Mouse (Mus musculus): ENCODE measurements around the gene Lias. TPM values are rescaled to one million over a fixed set of nuclear protein-coding genes. Genes with fewer than 3 reads are reported as not detected.

Gene Lias
- polyA plus RNA-seq, 1 experiment from 2014 or later, result 54.4 TPM

- H3K4me1 ChIP-seq (replicated peaks), result peaks cover 6% of the 10 kb centered on the region; the same call in 1 of the 2 replicates
- H3K9ac ChIP-seq, result no peak overlapping the region
- no peaks in the 10 kb centered on the region for H3K27me3 ChIP-seq
- 50% methylated on average over 4 of the region's 4 CpGs for WGBS
- peaks cover 25% of the 10 kb centered on the region; the same call in 1 of the 2 replicates for H3K36me3 ChIP-seq
- no peak overlapping the region for H3K4me3 ChIP-seq
- H3K27ac ChIP-seq, result no peak overlapping the region
- no peaks in the 10 kb centered on the region for H3K9me3 ChIP-seq (replicated peaks)
- no peak overlapping the region for H3K4me2 ChIP-seq
- no peak for ATAC-seq (replicated peaks; ENCODE audit: insufficient number of reproducible peaks, insufficient read depth, low FRiP score, low read depth)
Observed at GRCm38 (mm10) chr5:65428321-65428720, 37.0 kb downstream of the Lias start.

- Histone ChIP-seq H3K27me3 (no peaks in the 10 kb centered on the region), H3K36me3 (peaks cover 16% of the 10 kb centered on the region; the same call in 1 of the 2 replicates), H3K4me1 (replicated peaks) (peaks cover 10% of the 10 kb centered on the region; the same call in 1 of the 2 replicates), H3K9ac (no peak overlapping the region), H3K27ac (no peak overlapping the region), H3K9me3 (replicated peaks) (no peaks in the 10 kb centered on the region), H3K4me3 (no peak overlapping the region), H3K4me2 (no peak overlapping the region)
- 83% methylated on average over 5 of the region's 5 CpGs for WGBS
- ATAC-seq (replicated peaks; ENCODE audit: insufficient number of reproducible peaks, insufficient read depth, low FRiP score, low read depth), result no peak
Observed at GRCm38 (mm10) chr5:65429441-65429840, 38.1 kb downstream of the Lias start.

GRCm38 (mm10) chr5:65434471-65435362, 43.4 kb downstream of the Lias start:
- H3K4me3 ChIP-seq, result peak overlapping the region; percentile 93
- peak overlapping the region; percentile 75 for H3K4me2 ChIP-seq
- H3K9ac ChIP-seq, result peak overlapping the region; percentile 93
- no peaks in the 10 kb centered on the region for H3K9me3 ChIP-seq (replicated peaks)
- no peaks in the 10 kb centered on the region for H3K36me3 ChIP-seq
- no peak for ATAC-seq (replicated peaks; ENCODE audit: insufficient number of reproducible peaks, insufficient read depth, low FRiP score, low read depth)
- H3K27me3 ChIP-seq, result no peaks in the 10 kb centered on the region
- 5% methylated on average over 15 of the region's 15 CpGs for WGBS
- peaks cover 14% of the 10 kb centered on the region; the same call in 1 of the 2 replicates for H3K4me1 ChIP-seq (replicated peaks)
- H3K27ac ChIP-seq, result peak overlapping the region; percentile 95

- H3K9ac ChIP-seq, result peak overlapping the region; percentile 93
- WGBS, result 1% methylated on average over 45 of the region's 47 CpGs
- H3K4me2 ChIP-seq, result peak overlapping the region; percentile 75
- H3K4me1 ChIP-seq (replicated peaks), result peaks cover 14% of the 10 kb centered on the region; the same call in 1 of the 2 replicates
- no peaks in the 10 kb centered on the region for H3K36me3 ChIP-seq
- ATAC-seq (replicated peaks; ENCODE audit: insufficient number of reproducible peaks, insufficient read depth, low FRiP score, low read depth), result no peak; the same call in 1 of the 2 replicates
- H3K4me3 ChIP-seq, result peak overlapping the region; percentile 93
- H3K27me3 ChIP-seq, result no peaks in the 10 kb centered on the region
- H3K9me3 ChIP-seq (replicated peaks), result no peaks in the 10 kb centered on the region
- H3K27ac ChIP-seq, result peak overlapping the region; percentile 95
Observed at GRCm38 (mm10) chr5:65435363-65435805, 44.1 kb downstream of the Lias start.

GRCm38 (mm10) chr5:65435806-65436561, 44.7 kb downstream of the Lias start, which contains the start of gene Ugdh:
Ugdh (minus strand) TSS chr5:65435949.
- peak within 1 kb of the TSS; percentile 95 for H3K27ac ChIP-seq
- peak; percentile 98 for ATAC-seq (replicated peaks; ENCODE audit: insufficient number of reproducible peaks, insufficient read depth, low FRiP score, low read depth)
- WGBS, result under 1% methylated on average over 51 of the region's 51 CpGs

GRCm38 (mm10) chr5:65438041-65438440, 46.7 kb downstream of the Lias start:
- Histone ChIP-seq H3K36me3 (no peaks in the 10 kb centered on the region), H3K9me3 (replicated peaks) (no peaks in the 10 kb centered on the region), H3K4me1 (replicated peaks) (peaks cover 11% of the 10 kb centered on the region; the same call in 1 of the 2 replicates), H3K4me3 (no peak overlapping the region), H3K27me3 (no peaks in the 10 kb centered on the region), H3K4me2 (no peak overlapping the region), H3K27ac (no peak overlapping the region), H3K9ac (no peak overlapping the region)
- ATAC-seq (replicated peaks; ENCODE audit: insufficient number of reproducible peaks, insufficient read depth, low FRiP score, low read depth), result no peak

More at GRCm38 (mm10) chr5:65435806-65436561, 44.7 kb downstream of the Lias start, which contains the start of gene Ugdh:
- no peaks in the 10 kb centered on the region for H3K27me3 ChIP-seq
- peak within 1 kb of the TSS; percentile 93 for H3K9ac ChIP-seq
- H3K4me1 ChIP-seq (replicated peaks), result peaks cover 14% of the 10 kb centered on the region; the same call in 1 of the 2 replicates
- H3K36me3 ChIP-seq, result no peaks in the 10 kb centered on the region
- peak within 1 kb of the TSS; percentile 93 for H3K4me3 ChIP-seq
- H3K4me2 ChIP-seq, result peak within 1 kb of the TSS; percentile 75
- no peaks in the 10 kb centered on the region for H3K9me3 ChIP-seq (replicated peaks)

- peaks cover 17% of the 10 kb centered on the region; the same call in 1 of the 2 replicates for H3K36me3 ChIP-seq
- WGBS, result 32% methylated on average over 3 of the region's 6 CpGs
- no peak overlapping the region for H3K9ac ChIP-seq
- H3K27me3 ChIP-seq, result no peaks in the 10 kb centered on the region
- H3K9me3 ChIP-seq (replicated peaks), result no peaks in the 10 kb centered on the region
- H3K4me1 ChIP-seq (replicated peaks), result peaks cover 3% of the 10 kb centered on the region
- H3K4me2 ChIP-seq, result no peak overlapping the region
- no peak for ATAC-seq (replicated peaks; ENCODE audit: insufficient number of reproducible peaks, insufficient read depth, low FRiP score, low read depth)
- H3K27ac ChIP-seq, result no peak overlapping the region
- H3K4me3 ChIP-seq, result no peak overlapping the region
Observed at GRCm38 (mm10) chr5:65444981-65445380, 53.7 kb downstream of the Lias start.

- no peak overlapping the region for H3K27ac ChIP-seq
- H3K9me3 ChIP-seq (replicated peaks), result no peaks in the 10 kb centered on the region
- H3K4me1 ChIP-seq (replicated peaks), result peaks cover 3% of the 10 kb centered on the region
- no peak overlapping the region for H3K4me2 ChIP-seq
- 79% methylated on average over 2 of the region's 2 CpGs for WGBS
- H3K4me3 ChIP-seq, result no peak overlapping the region
- no peak for ATAC-seq (replicated peaks; ENCODE audit: insufficient number of reproducible peaks, insufficient read depth, low FRiP score, low read depth)
- H3K27me3 ChIP-seq, result no peaks in the 10 kb centered on the region
- no peak overlapping the region for H3K9ac ChIP-seq
- H3K36me3 ChIP-seq, result peaks cover 25% of the 10 kb centered on the region; the same call in 1 of the 2 replicates
Observed at GRCm38 (mm10) chr5:65446756-65447155, 55.5 kb downstream of the Lias start.

- H3K4me2 ChIP-seq, result no peak overlapping the region
- no peak overlapping the region for H3K27ac ChIP-seq
- no peaks in the 10 kb centered on the region for H3K9me3 ChIP-seq (replicated peaks)
- WGBS, result 85% methylated on average over 2 of the region's 2 CpGs
- no peaks in the 10 kb centered on the region for H3K27me3 ChIP-seq
- no peak overlapping the region for H3K9ac ChIP-seq
- H3K4me1 ChIP-seq (replicated peaks), result peaks cover 3% of the 10 kb centered on the region
- no peak for ATAC-seq (replicated peaks; ENCODE audit: insufficient number of reproducible peaks, insufficient read depth, low FRiP score, low read depth)
- no peak overlapping the region for H3K4me3 ChIP-seq
- peaks cover 30% of the 10 kb centered on the region; the same call in 1 of the 2 replicates for H3K36me3 ChIP-seq
Observed at GRCm38 (mm10) chr5:65447826-65448225, 56.5 kb downstream of the Lias start.

- Histone ChIP-seq H3K4me3 (no peak overlapping the region), H3K9ac (no peak overlapping the region), H3K9me3 (replicated peaks) (no peaks in the 10 kb centered on the region), H3K4me2 (no peak overlapping the region), H3K4me1 (replicated peaks) (no peaks in the 10 kb centered on the region; the same call in 1 of the 2 replicates), H3K36me3 (peaks cover 34% of the 10 kb centered on the region; the same call in 1 of the 2 replicates), H3K27ac (no peak overlapping the region), H3K27me3 (no peaks in the 10 kb centered on the region)
- 77% methylated on average over 4 of the region's 4 CpGs for WGBS
- ATAC-seq (replicated peaks; ENCODE audit: insufficient number of reproducible peaks, insufficient read depth, low FRiP score, low read depth), result no peak
Observed at GRCm38 (mm10) chr5:65448941-65449340, 57.6 kb downstream of the Lias start.

GRCm38 (mm10) chr5:65454771-65455170, 63.5 kb downstream of the Lias start:
- 28% methylated on average over 5 of the region's 5 CpGs for WGBS
- Histone ChIP-seq H3K9me3 (replicated peaks) (no peaks in the 10 kb centered on the region), H3K4me1 (replicated peaks) (peaks cover 41% of the 10 kb centered on the region), H3K36me3 (peaks cover 19% of the 10 kb centered on the region; the same call in 1 of the 2 replicates), H3K9ac (no peak overlapping the region), H3K27ac (peak overlapping the region; percentile 31; the same call in 1 of the 2 replicates), H3K4me3 (no peak overlapping the region), H3K27me3 (no peaks in the 10 kb centered on the region), H3K4me2 (no peak overlapping the region)
- no peak for ATAC-seq (replicated peaks; ENCODE audit: insufficient number of reproducible peaks, insufficient read depth, low FRiP score, low read depth)

All from heart, embryonic 15.5 days (tissue).